Mouse (Mus musculus): ENCODE data around the gene Cyp4a29. TPM values are rescaled to one million over a fixed set of nuclear protein-coding genes. Genes with fewer than 3 reads are reported as not detected.

Gene Cyp4a29
- polyA plus RNA-seq, 1 experiment, result not detected

Other genes starting within 250 kb of the Cyp4a29 start
- gene Stil, start 241.9 kb upstream of the Cyp4a29 start, polyA plus RNA-seq (2012; fragmentation: generic; extraction: Trizol), result 3.5 TPM
- gene Tal1, start 185.7 kb upstream of the Cyp4a29 start, polyA plus RNA-seq (2012; fragmentation: generic; extraction: Trizol), result 0.04 TPM
- gene Pdzk1ip1, start 153.4 kb upstream of the Cyp4a29 start, polyA plus RNA-seq (2012; fragmentation: generic; extraction: Trizol), result not detected
- not detected for gene Cyp4x1, start 107.8 kb upstream of the Cyp4a29 start, polyA plus RNA-seq (2012; fragmentation: generic; extraction: Trizol)
- gene Cyp4a12a, start 57.0 kb downstream of the Cyp4a29 start, polyA plus RNA-seq (2012; fragmentation: generic; extraction: Trizol), result not detected
- gene Cyp4a12b, start 169.5 kb downstream of the Cyp4a29 start, polyA plus RNA-seq (2012; fragmentation: generic; extraction: Trizol), result 0.07 TPM
- not detected for gene Cyp4a30b, start 210.5 kb downstream of the Cyp4a29 start, polyA plus RNA-seq (2012; fragmentation: generic; extraction: Trizol)

All from C2C12 (cell line).